Mouse (Mus musculus) heart, adult 8-10 months (tissue): ENCODE results near the gene Sumo2. TPM values are rescaled to one million over a fixed set of nuclear protein-coding genes. Genes with fewer than 3 reads are reported as not detected.
"Not testable (repeated sequence)": the region's sequence is repeated elsewhere in the genome, so short reads cannot be mapped to it uniquely, and the experiment has no call there.

Experiments
- DNase-seq: peaks from one replicate; pipeline ENCODE4 v3.0.0; 2022; ENCODE audit warnings: low spot score
- total RNA-seq, 4 experiments: library from RNA; stranded (reverse); gene quantifications; 2 replicates each; pipeline ENCODE4 v1.2.4; 2022

Sumo2 gene
- 100 to 1,000 TPM; 166 to 179 (median 176) TPM for total RNA-seq

DNA sequence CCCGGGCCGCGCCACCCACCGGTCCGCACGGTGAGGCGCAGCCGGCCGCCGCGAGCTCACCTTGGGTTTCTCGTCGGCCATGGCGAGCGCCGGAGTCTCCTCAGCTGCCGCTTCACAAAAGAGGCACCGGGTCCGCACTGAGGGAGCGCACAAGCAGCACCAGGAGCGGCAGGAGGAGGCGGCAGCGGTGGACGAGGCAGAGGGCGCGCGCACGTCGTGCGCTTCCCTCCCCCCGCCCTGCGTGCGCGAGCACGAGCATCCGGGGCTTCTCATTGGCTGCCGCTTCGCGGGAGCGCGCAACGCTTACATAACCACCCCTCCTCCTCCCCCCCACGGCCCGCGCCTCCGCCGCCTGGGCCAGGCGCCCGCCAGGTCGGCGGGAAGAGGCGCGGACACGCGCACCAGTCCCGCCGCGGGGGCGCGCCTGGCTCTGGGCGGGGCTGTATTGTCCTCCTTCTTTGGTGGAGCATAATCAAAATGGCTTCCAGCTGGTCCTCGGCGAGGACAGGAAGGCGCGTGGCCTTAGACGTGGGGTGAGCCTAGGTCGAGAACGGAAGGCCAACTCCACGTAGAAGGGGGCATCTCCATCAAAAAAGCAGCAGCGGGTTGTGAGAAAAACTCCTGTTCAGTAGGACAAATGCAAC, at the start of gene Sumo2:
Gene Sumo2, minus strand, starts transcription at position 239 of the 644 bp plus-strand sequence.
- DNase-seq: peak; percentile 97

DNA sequence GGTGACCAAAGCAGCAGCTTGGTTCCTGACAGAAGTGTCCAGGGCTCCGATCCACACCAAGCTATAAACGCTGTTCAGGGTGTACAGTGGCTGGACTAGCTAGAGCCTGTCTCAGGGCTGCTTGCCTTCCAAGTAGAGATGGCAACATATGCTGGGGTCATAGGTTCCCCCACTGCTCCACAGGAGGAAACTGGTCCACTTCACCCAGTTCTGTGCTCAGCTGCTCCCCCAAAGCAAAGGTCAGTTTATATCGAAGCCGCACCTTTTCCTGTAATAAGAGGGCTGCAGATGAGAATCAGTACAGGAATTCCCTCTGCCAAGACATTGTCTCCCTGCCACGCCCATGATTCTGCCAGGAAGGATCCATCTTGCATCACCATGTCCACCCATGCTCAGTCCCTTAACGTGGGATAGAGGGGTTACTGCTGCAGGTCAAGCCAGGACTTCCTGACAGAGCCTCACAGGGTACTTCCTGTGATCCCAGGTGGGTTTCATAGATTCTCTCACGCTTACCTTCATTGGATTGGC, 49.6 kb upstream of the Sumo2 start:
- DNase-seq: no peak

DNA sequence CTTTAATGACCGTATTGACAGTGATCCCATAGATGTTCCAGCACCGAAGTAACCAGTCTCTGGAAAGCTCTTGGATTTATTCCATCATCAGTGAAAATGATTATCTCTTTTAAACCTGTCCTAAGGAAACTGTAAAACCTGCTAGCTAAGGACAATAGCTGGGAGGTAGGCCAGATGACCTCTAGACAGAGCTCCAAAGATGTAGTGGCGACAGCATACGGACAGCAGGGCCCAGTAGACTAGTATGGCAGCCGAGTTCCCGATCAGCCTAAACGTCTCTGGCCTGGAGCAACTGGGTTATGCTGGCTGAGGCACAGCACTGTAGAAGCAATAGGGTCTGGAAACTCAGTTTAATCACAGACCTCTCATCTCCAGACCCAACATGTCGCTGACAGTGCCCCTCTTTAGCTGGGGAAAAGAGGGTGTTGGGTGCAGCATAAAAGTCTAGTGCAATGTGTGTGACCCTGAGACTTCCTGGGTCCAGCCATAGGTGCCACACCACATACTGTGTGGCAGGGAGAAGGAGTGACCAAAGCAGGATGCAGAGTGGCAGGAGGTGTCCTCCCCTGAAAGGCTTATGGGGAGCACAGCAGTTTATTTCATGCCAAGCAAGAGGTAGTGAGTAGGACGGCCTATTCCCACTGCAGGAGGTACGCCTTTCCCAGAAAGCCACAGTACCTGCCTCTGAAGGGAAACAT, 48.4 kb upstream of the Sumo2 start:
- no peak for DNase-seq

DNA sequence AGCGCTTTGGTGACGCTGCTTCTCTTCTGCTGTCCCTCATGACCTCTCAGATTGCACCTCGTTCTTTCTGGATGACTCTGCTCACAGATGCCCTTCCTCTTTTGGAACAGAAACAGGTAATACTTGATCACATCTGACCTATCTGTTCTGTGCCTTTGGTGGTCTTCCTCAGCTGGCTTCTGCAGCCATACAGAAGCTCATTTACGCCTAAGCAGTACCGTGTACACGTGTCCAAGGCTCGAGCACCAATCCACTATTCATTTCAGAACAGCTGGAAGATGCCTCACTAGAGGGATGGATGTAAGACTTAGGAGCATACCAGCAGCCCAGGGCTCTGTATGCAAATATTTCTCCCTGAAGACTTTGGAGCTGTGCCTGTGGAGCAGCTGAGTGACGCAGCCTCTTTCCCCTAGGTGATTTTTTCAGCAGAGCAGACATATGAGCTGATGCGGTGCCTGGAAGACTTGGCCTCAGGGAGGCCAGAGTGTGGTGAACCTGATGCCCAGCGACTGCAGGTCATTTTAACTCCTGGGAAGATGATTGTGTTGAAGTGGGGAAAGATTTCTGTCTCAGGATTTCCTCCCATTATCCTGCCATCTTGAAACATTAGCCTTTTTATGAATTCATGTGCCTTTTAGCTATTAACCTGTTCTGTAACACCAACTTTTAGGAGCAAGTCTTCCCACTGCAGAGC, 47.0 kb upstream of the Sumo2 start:
- DNase-seq: no peak

DNA sequence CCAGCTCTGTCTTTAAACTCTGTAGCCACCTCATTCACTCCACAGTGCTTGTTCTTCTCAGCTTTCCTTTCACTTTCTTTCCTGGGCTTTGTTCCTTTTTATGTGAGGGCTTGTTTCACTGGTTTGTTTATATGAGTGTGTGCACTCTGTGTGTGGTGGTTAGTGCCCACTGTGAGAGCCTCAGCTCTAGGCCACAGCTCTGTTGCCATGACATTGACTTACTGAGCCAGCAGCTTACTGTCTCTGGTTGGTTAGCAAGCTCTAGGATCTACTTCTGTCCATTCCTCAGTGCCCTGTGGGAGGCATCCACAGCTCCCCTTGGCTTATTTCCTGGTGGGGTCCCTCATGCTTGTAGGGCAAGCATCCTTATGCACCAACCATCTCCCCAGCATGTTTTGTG, 43.0 kb upstream of the Sumo2 start:
- DNase-seq: no peak

DNA sequence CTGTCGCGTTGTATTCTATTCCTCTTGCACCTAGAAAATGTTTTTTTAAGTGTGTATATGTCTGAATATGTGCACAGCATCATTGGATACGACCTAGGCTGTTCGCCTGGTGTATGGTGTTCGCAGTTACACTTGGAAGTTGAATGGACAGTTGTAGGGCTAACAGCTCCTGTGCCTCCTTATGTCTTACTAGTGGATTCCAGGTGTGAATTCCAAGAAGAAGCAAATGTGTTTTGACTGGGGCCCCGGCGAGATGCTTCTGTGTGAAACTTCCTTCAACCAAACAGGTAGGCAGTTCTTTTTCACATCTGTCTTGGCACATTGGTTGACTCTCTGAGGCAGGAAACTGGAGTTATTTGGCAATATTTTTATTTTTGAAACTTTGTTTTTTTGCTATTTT, 28.9 kb upstream of the Sumo2 start:
- no peak for DNase-seq

DNA sequence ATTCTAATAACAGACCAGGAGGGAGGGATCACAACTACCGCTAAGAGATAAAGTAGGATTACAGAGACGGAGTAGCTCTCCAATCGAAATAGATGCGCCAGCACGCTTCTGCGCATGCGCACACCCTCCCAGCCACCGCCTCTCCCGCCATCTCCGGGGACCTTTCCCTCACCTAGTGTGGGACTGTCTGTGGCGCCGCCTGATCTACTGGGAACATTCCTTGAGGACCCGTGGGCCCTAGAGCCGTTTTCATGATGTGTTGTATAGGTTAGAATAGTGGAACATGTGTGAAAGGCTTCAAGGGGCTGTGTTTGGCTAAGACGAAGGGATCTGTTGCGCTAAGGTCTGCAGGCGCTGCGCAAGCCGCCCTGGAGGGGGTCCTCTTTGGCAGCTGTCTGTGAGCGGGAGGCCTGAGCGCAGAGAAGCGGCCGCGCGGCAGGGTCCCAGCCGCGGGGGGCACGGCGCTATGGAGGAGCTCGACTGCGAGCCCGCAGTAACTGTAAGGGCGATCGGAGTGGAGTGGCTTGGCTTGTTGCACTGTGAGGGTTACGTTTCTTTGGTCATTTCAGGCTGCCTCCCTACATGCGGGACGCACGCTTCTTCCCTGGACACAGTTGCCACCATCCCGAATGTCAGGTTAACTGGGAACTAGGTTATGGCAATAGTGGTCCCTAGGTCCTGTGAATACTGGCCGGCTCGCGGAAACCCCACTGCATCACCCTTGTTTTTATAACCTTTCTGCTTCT, 28.2 kb upstream of the Sumo2 start, which contains the start of gene Nup85:
Gene Nup85, plus strand, starts transcription at position 371 of the 746 bp plus-strand sequence.
- DNase-seq: peak; percentile 95

DNA sequence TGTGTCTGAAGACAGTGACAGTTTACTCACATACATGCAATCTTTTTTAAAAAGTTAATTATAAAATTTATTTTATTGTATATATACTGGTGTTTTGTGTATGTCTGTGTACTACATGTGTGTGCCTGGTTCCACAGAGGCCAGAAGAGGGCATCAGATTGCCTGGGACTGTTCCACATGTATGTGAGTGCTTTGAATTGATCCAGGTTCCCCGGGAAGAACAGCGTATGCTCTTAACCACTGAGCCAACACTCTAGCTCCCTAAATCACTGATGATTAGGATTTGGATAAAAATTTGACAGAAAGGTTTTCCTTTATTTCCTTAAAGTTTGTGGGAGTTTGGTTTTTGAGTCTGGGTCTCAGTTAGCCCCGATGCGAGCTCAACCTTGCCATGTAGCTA, 27.3 kb upstream of the Sumo2 start:
- DNase-seq: no peak

DNA sequence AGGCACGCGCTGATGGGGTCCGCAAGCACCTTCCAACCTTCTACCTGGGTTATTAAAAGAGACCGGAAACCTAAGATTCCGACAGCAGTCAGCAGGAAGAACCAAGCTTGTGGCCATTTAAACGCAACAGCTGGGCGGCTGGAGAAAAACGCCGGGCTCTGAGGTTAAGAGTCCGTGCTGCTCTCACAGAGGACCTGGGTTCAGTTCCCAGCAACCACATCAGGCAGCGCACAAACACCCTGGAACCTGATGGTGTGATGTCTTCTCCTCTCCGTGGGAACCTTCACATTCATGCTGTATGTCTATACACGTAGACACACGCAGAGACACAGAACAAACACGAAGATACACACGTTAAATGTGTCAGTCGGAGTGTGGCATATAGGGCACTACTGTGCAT, 19.6 kb upstream of the Sumo2 start:
- DNase-seq: no peak

DNA sequence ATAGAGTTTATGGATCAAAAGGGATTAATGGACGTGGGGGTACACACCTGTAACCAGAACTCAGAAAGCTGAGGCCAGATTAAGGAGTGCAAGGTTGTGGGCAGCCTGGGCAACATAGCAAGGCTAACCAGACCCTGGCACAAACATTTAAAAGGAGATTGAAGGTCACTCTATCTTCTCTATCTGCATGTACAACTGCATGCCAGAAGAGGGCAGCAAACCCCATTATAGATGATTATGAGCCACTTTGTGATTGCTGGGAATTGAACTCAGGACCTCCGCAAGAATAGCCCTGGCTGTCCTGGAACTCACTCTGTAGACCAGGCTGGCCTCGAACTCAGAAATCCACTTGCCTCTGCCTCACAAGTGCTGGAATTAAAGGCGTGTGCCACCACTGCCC, 16.7 kb upstream of the Sumo2 start:
- no peak for DNase-seq

DNA sequence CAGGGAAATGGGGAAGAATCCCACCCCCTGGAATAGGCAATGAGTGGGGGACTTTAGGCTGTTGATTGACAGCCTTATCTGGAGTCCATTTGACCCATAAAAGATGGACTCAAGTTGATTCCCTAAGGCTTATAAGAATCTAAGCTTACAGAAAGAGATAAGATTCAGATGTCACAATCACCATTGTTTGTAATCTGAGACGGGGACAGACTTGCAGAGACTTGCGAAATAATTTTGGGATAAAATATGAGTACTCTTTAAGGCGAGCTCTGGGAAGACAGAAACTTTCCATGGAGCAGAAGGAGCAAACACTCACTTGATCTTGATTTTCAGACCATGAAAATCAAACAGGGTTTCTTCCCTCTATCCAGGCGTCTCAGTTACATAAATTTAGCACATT, 7.5 kb upstream of the Sumo2 start:
- DNase-seq: no peak

DNA sequence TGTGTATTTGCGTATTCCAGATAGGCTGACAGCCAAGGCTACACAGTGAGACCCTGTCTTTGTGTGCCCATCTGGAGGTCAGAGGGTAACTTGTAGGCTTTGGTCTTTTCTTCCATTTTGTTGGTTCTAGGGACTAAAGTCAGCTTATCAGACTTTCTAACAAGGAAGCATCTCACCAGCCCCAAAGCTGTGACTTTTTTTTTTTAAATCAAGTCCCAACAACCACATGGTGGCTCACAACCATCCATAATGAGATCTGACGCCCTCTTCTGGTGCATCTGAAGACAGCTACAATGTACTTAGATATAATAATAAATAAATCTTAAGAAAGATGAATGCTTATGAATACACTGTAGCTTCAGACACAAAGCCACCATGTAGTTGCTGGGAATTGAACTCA, 2.0 kb upstream of the Sumo2 start:
- DNase-seq: no peak

DNA sequence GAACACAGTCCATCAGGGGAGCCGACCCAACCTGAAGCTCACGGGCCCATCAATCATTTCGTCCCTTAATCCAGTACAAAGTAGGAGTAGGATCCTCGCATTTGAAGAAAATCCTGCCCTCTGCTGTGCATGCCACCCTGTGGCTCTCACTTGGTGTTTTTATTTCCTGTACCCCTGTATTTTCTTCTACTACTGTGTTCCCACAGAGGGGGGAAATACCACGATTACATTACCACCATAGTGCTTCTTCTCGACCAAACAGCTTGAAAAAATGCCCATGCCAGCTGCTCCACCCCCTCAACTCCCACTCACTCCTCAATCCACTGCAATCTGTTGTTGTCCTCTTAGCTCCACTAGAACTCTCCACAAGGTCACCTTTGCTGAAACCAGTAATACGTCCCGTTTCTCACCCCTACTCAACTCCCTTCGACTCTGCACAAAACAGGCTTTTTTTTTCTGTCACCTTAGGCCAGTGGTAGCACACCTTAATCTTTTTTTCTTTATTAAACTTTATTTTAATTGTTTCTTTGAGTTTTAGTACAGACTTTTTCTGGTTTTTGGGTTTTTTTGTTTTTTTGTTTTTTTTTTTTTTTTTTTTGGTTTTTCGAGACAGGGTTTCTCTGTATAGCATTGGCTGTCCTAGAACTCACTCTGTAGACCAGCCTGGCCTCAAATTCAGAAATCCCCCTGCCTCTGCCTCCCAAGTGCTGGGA, 936 bp upstream of the Sumo2 start:
- no peak for DNase-seq

DNA sequence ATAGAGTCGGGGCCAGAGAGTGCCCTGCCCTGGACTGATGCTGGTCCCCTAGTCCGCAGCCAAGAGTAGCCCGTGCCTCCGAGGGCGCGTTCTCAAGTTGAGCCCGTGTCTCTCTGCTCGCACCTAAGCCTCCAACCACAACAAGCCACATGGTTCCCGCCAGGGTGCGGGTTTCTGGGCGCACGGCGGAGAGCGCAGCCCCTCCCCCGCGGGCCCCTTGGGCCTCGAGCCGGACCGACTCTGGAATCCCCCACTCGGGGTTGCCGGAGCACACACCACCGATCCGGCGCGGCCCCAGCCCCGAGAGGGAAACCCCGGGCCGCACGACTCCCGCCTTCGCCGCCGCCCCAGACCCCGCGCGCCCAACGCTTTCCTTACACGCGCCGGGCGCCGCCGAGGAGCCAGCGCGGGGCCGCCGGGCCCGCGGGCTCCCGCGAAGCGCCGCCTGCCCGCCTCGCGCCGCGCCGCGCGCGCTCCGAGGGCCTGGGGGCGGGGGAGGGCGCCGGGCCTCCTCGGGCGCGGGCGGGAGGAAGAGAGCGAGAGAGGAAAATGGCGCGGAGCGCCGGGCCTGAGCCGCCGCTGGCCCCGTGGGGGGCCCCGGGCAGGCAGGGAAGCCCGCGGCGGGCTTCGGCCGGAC, 557 bp downstream of the Sumo2 start:
- DNase-seq: peak; percentile 23

DNA sequence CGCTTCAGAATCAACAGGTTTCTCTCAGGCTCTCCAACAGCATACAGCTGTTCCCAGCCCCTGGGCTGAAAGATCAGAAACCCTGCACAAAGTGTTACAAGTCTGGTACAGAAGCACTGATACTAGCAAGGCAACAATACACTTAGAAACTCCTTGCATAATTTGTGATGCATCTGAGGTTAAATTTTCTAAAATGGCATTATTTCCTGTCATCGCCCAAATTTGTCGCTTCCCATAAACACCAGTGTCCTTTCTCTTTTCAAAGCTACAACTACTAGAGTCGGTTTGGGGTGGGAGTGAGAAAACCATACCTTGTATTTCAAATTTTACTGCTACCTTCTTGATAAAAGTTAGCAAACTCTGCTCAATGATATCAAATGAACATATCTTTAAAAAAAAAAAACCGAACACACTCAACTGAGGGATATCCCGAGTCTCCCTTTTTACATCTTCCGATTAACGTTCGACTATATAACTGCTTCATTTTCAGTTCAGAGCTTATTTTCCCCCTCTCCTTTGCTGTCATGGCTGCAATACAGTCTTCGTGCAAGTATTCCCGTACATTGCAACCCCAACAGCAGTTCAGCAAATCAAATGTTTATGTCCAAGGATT, 1.2 kb downstream of the Sumo2 start:
- DNase-seq: no peak

DNA sequence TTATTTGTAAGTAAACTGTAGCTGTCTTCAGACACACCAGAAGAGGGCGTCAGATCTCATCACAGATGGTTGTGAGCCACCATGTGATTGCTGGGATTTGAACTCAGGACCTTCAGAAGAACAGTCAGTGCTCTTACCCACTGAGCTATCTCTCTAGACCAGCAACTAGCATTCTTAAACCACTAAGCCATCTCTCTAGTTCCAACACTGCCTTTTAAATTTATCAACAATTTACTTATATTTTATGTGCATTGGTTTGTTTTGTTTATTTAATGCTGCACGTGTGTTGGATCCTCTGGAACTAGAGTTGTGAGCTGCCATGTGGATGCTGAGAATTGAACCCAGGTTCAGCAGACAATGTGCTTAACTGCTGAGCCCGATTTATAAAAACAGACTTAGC, 9.6 kb downstream of the Sumo2 start:
- not testable (repeated sequence) for DNase-seq

DNA sequence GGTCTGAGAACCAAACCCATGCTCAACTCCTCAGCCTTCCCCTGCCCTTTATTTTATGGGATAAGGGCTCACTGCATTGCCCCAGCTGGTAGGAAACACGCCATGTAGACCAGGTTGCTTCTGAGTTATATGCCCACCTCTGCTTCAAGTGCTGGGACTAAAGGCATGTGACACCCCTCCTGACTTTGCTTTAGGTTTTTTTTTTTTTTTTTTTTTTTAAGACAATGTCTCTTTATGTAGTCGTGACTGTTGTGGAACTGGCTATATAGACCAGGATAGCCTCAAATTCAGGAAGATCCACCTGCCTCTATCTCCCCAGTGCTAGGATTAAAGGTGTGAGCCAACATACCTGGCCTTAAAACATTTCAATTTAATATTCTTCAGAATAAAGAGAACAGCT, 13.4 kb downstream of the Sumo2 start:
- DNase-seq: no peak

DNA sequence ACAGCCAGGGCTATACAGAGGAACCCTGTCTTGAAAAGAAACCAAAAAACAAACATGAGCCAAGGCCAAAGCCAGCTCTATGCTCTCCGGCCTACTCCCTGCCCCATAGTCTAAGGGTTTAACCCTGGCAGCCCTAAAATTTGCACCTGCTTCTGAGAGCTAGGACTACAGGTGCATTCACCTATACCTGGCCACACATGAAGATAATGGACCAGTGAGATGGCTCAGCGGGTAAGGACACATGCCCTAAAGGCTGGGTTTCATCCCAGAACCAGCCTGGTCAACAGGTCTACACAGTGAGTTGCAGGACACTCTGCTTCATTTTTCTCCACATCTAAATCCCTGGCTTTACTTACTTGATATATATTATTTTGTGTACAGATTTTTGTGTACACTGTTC, 13.8 kb downstream of the Sumo2 start:
- no peak for DNase-seq

DNA sequence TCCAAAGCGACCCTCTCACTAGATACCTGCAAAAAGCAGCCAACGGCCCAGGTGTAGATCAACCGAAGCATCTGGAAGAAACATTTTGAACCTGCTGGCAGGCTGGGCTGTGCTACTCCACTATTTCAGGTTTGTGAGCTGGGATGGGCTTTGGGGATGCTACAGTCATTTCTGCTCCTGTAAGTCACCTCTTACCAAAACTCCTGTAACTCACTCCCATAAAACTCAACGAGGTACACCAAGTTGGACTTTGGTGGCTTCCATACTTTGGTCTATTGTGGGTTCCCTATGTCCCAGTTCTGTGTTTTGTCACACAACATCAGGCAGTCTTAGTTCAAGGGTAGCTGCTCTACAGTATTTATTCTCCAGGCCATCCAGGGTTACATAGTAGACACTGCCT, 15.0 kb downstream of the Sumo2 start:
- no peak for DNase-seq

DNA sequence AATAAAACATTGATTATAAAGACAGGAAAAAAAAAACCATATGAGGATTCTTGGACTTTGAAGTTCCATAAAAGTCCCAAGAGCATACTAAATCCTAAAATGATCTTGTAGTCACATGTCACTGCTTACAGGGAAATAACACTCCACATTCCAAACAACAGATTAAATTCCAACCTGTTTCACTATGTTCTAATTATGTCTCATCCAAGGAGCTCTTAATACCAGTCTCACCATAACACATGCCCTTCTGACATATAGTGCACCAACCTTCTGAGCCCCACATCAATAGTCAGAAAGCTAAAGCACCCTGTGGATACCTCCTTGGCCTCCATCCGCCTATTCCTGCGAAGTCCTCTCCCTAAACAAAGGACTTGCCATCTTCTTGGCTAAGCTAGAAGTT, 15.9 kb downstream of the Sumo2 start:
- DNase-seq: no peak
